Mouse (Mus musculus) layer of hippocampus, adult 6 months (tissue): ENCODE measurements around the gene Setd1b. TPM values are rescaled to one million over a fixed set of nuclear protein-coding genes. Genes with fewer than 3 reads are reported as not detected.

Source experiments
- long read RNA-seq, 2 experiments: library from polyadenylated mRNA; unstranded; transcript quantifications; one replicate each; pipeline ENCODE4 v2.0.0; 2019 to 2020
- polyA plus RNA-seq: library from polyadenylated mRNA; unstranded; fragments of <200 nt; fragmentation: Nextera tagmentation; gene quantifications from 2 replicates; pipeline ENCODE4 v1.2.3, GENCODE M21; 2021

Gene Setd1b
- polyA plus RNA-seq: 2.7 and 3.4 TPM in 2 replicates
- long read RNA-seq, experiment 1, partial matches to known transcripts: 0 of 2 reads
- long read RNA-seq, experiment 1, other reads (novel, unspliced or antisense): 2 of 2 reads
- long read RNA-seq, experiment 2, partial matches to known transcripts: 2 of 3 reads
- long read RNA-seq, experiment 2, other reads (novel, unspliced or antisense): 1 of 3 reads

DNA sequence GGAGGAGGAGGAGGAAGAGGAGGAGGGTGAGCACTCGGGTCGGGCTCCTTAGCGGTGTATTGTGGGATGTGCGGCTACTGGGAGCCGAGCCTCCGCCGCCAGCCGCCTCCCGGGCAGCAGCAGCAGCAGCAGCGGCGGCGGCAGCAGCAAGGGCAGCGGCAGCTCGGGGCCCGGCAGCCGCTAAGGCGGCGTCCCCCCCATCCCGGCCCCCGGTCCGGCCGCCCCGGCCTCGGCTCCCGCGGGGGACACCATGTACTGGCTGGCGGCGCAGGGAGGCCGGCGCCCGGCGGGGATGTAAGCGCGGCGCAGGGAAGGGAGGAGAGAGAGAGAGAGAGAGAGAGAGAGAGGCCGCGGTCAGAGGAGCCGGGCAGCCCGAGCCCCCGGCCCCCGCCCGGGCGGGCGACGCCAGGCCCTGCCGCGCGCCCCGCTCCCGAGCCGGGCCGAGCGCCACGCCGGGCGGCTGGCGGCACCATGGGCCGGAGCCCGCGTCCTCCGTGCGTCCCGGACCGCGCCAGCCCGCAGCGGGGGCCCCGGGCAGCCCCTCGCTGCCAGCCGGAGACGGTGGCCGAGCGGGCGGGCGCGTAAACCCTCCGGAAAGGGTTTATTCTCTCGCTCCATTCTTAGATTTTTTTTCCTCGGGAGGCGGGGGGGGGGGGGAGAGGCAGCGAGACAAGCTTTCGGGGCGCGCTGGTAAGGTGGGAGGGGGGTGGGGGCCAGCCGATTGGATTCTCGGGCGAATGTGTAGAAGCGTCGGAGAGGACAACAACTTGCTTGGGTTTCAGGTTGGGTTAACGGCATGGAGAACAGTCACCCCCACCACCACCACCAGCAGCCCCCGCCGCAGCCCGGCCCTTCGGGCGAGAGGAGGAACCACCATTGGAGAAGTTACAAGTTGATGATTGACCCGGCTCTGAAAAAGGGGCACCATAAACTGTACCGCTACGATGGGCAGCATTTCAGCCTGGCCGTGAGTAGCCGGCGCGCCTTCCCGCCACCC is at the start of gene Setd1b:
Setd1b (plus strand) TSS at position 33 of the 997 bp plus-strand sequence.

DNA sequence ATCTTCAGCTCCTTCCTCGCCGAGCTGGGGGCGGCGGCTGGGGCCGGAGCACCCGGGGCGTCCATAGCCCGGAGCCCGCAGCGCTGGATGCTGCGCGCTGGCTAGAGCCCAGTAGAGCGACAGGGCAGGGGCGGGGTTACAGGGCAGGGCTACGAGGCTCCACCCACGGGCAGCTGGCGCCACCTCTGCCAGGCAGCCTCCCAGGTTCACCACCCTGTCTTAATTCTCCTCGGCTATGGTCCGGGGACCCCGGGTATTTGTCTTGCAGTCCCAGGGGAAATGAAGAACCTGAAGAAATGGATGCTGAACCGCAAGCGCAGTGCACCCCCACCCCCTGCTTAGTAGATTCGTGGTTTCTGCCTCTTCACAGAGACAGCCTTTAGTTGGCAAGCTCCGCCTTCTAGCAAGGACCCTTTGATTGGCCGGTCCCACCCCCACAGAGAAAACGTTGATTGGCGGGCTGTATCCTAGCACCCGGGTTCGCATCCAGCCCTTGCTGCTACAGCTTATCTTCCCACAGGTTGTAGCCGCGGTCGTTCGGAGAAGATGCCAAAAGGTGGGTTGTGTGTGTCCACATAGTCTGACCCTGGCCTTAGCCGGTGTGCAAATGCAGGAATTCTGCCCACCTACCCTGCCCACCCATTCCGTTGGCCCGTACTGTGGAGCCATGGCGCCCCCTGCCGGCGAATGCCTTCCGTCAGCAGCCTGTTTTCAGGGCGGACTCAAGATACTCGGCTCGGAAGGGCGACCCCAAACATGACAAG is 9.5 kb upstream of the Setd1b start, which contains the start of gene Rhof:
Rhof (minus strand) TSS at position 385 of the 764 bp plus-strand sequence.

DNA sequence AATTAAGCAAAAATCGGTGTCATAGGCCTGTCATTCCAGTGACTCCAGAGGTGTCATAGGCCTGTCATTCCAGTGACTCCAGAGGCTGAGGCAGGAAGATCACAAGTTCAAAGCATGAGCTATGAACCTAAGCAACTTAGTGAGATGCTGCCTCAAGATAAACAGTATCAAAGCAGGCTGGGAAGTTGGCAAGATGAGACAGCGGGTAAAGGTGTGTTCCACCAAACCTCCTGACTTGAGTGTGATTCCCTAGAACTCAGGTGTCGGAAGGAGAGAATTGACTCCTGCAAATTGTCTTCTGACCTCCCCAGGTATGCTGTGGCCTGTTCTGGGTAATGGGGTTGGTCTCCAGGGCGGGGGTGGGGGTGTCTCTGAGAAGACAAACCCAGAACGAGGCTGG is 27.3 kb downstream of the Setd1b start, which contains the start of gene Psmd9:
Psmd9 (plus strand) TSS at position 130 of the 400 bp plus-strand sequence.

DNA sequence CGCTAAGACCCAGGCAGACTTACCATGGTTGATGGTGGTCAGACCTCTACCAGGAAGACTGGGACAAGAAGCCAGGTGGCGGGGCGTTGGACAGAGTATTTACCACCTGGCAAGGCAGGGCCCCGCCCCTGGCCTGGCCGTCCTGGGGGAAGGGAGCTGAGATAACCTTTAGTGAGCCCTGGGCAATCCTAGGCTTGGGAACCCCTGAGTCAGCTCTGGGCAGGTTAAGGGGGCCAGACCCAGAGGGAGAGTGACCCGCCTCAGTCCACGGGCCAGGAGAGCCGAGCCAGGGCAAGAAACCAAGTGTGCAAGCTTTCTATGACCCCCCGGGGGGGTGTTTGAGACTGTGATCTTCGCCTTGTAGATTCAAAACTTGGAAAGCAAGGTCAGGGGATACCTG is 40.7 kb downstream of the Setd1b start, which contains the start of gene Hpd:
Hpd (minus strand) TSS at position 77 of the 400 bp plus-strand sequence.

Other genes with a start within 250 kb of the Setd1b start
- 5.6 and 6.3 TPM in 2 replicates for gene Kdm2b, start 152.4 kb upstream of the Setd1b start, polyA plus RNA-seq
- 3.6 and 4.5 TPM in 2 replicates for gene Orai1, start 127.1 kb upstream of the Setd1b start, polyA plus RNA-seq
- gene Morn3, start 95.2 kb upstream of the Setd1b start, polyA plus RNA-seq: 3.0 and 3.4 TPM in 2 replicates
- gene Tmem120b, start 73.8 kb upstream of the Setd1b start, polyA plus RNA-seq: 6.7 and 6.8 TPM in 2 replicates
- gene Rhof, start 9.5 kb upstream of the Setd1b start, polyA plus RNA-seq: 30.2 and 33.5 TPM in 2 replicates
- gene Psmd9, start 27.2 kb downstream of the Setd1b start, polyA plus RNA-seq: 45.6 and 47.6 TPM in 2 replicates
- not detected in 2 replicates for gene Hpd, start 40.5 kb downstream of the Setd1b start, polyA plus RNA-seq
- gene Wdr66, start 109.9 kb downstream of the Setd1b start, polyA plus RNA-seq: 0.54 and 0.68 TPM in 2 replicates
- gene Bcl7a, start 201.6 kb downstream of the Setd1b start, polyA plus RNA-seq: 13.1 and 13.8 TPM in 2 replicates